Mouse (Mus musculus) heart, postnatal 0 days (tissue): Measurements from ENCODE around the gene Slco4c1. TPM values are rescaled to one million over a fixed set of nuclear protein-coding genes. Genes with fewer than 3 reads are reported as not detected.

Source experiments
- ATAC-seq: fragments of 200-750 bp; cut with Nextera tagmentation; 2 replicates; pipeline ENCODE4 v1.8.0; 2017; ENCODE audit warnings: low read depth, moderate number of reproducible peaks, moderate library complexity; ENCODE audit not compliant: insufficient read depth
- DNase-seq: peaks from one replicate; pipeline ENCODE4 v3.0.0-alpha.2; 2016; ENCODE audit warnings: low spot score
- H3K27ac ChIP-seq: fragments of 300-500 bp; sonication (generic); 2 replicates; pipeline ENCODE4 v1.5.1; 2014; ENCODE audit warnings: low read depth, mild to moderate bottlenecking
- H3K27me3 ChIP-seq: fragments of 300-500 bp; sonication (generic); 2 replicates; pipeline ENCODE4 v1.6.1; 2014; ENCODE audit warnings: low read length, mixed read lengths; ENCODE audit not compliant: control insufficient read depth, insufficient read depth
- H3K36me3 ChIP-seq: fragments of 300-500 bp; sonication (generic); replicated peaks from 2 replicates; pipeline ENCODE4 v1.6.1; 2014; ENCODE audit warnings: low read length, mixed read lengths; ENCODE audit not compliant: control insufficient read depth, insufficient read depth
- H3K4me1 ChIP-seq: fragments of 300-500 bp; sonication (generic); 2 replicates; pipeline ENCODE4 v1.6.1; 2014; ENCODE audit warnings: antibody characterized with exemption; ENCODE audit not compliant: control insufficient read depth, insufficient read depth
- H3K4me2 ChIP-seq: fragments of 300-500 bp; sonication (generic); 2 replicates; pipeline ENCODE4 v1.6.1; 2014; ENCODE audit warnings: low read depth, mild to moderate bottlenecking, low read length, moderate library complexity
- H3K4me3 ChIP-seq: fragments of 300-500 bp; sonication (generic); 2 replicates; pipeline ENCODE4 v1.5.1; 2014; ENCODE audit warnings: low read depth, low read length
- H3K9ac ChIP-seq: fragments of 300-500 bp; sonication (generic); replicated peaks from 2 replicates; pipeline ENCODE4 v1.6.1; 2014; ENCODE audit warnings: low read depth, low read length, mixed read lengths
- H3K9me3 ChIP-seq: fragments of 300-500 bp; sonication (generic); replicated peaks from 2 replicates; pipeline ENCODE4 v1.6.1; 2016; ENCODE audit warnings: low read length; ENCODE audit not compliant: control insufficient read depth
- CTCF ChIP-seq: IDR thresholded peaks from 2 replicates; pipeline ENCODE4 v1.5.1; 2016; ENCODE audit warnings: antibody characterized with exemption, control low read depth, low read depth
- EP300 ChIP-seq: IDR thresholded peaks from 2 replicates; pipeline ENCODE4 v1.6.1; 2016; ENCODE audit warnings: antibody characterized with exemption, low read depth
- WGBS: fragments of 180-500 bp; shearing (Covaris S2); extraction: QIAGEN DNeasy Blood & Tissue Kit; methylation state at CpG from one replicate; pipeline ENCODE4 v1.1.7; 2014; 5-methylcytosine and 5-hydroxymethylcytosine counted together
- polyA plus RNA-seq: library from polyadenylated mRNA; unstranded; fragments of >200 nt; fragmentation: Nextera tagmentation; extraction: Ambion mirVana; gene quantifications from 2 replicates; pipeline ENCODE4 v1.2.1, GENCODE M21; 2015
- total RNA-seq: library from RNA; depleted of rRNA; stranded (reverse); fragments of >200 nt; gene quantifications from 2 replicates; pipeline ENCODE4 v1.2.3, GENCODE M21; 2014; ENCODE audit warnings: low replicate concordance

Slco4c1 gene
- total and polyA plus RNA-seq, 2 experiments from 2014 or later = 0.03 TPM; not detected in 1

- DNase-seq (no peak), ATAC-seq (no peak)
- H3K36me3 ChIP-seq = no peaks in the 10 kb centered on the region
- H3K27ac ChIP-seq = no peak overlapping the region
- H3K4me1 ChIP-seq = no peaks in the 10 kb centered on the region
- no peak overlapping the region for H3K4me3 ChIP-seq
- H3K9me3 ChIP-seq = no peaks in the 10 kb centered on the region
- no peak for TF ChIP-seq CTCF
- TF ChIP-seq EP300 = no peak
- no peak overlapping the region for H3K9ac ChIP-seq
- 56% methylated on average over 1 of the region's 1 CpGs for WGBS
- no peak overlapping the region for H3K4me2 ChIP-seq
- peaks cover 17% of the 10 kb centered on the region for H3K27me3 ChIP-seq
Measured at GRCm38 (mm10) chr1:96874636-96875035, 2.7 kb upstream of the Slco4c1 start.

GRCm38 (mm10) chr1:96872361-96872693 lies 356 bp upstream of the Slco4c1 start:
- Histone ChIP-seq H3K27me3 (peaks cover 17% of the 10 kb centered on the region), H3K9ac (0 out of 2 replicates have a peak overlapping the region, but pooled peaks have one; percentile 22), H3K36me3 (no peaks in the 10 kb centered on the region), H3K4me2 (peak overlapping the region; percentile 69), H3K27ac (no peak overlapping the region), H3K9me3 (no peaks in the 10 kb centered on the region), H3K4me3 (peak overlapping the region; percentile 42), H3K4me1 (no peaks in the 10 kb centered on the region)
- ATAC-seq = no peak
- no peak for TF ChIP-seq EP300
- no peak for DNase-seq
- WGBS = 2% methylated on average over 10 of the region's 10 CpGs

GRCm38 (mm10) chr1:96870764-96871307 lies 1.1 kb downstream of the Slco4c1 start:
- Histone ChIP-seq H3K27me3 (peaks cover 17% of the 10 kb centered on the region), H3K36me3 (no peaks in the 10 kb centered on the region), H3K9ac (no peak overlapping the region), H3K9me3 (no peaks in the 10 kb centered on the region), H3K4me3 (no peak overlapping the region), H3K4me2 (no peak overlapping the region), H3K4me1 (no peaks in the 10 kb centered on the region), H3K27ac (no peak overlapping the region)
- no peak for ATAC-seq
- TF ChIP-seq EP300 (no peak), CTCF (no peak)
- DNase-seq = no peak
- WGBS = 10% methylated on average over 7 of the region's 7 CpGs

DNA sequence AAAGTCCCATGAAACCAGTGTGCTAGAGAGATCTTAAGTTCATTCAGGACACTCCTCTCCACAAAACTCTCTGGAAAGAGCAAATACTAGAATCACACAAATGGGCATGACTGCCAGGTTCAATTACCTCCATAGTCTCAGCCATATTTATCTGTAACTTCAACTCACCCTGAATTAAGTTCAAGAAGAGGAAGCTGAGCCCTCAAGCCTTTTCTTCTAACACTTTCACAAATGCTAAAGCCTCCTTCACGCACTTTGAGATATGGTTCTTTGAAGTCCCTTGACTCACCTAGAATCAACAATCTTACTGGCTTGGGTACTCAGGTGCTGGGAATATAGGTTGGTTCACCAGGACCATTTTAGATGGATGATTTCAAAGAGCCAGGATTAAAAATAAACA lies 3.2 kb downstream of the Slco4c1 start:
- TF ChIP-seq EP300 = no peak
- WGBS = 94% methylated on average over 1 of the region's 1 CpGs
- Histone ChIP-seq H3K4me3 (no peak overlapping the region), H3K4me2 (no peak overlapping the region), H3K36me3 (no peaks in the 10 kb centered on the region), H3K9me3 (no peaks in the 10 kb centered on the region), H3K27ac (no peak overlapping the region), H3K27me3 (peaks cover 17% of the 10 kb centered on the region), H3K4me1 (no peaks in the 10 kb centered on the region), H3K9ac (no peak overlapping the region)
- DNase-seq (no peak), ATAC-seq (no peak)

- no peak overlapping the region for H3K27ac ChIP-seq
- 85% methylated on average over 4 of the region's 4 CpGs for WGBS
- no peak overlapping the region for H3K4me2 ChIP-seq
- H3K9ac ChIP-seq = no peak overlapping the region
- 0 out of 2 replicates have a peak, but pooled peaks cover 1% of the 10 kb centered on the region for H3K27me3 ChIP-seq
- no peaks in the 10 kb centered on the region for H3K36me3 ChIP-seq
- no peak for TF ChIP-seq EP300
- no peak for TF ChIP-seq CTCF
- H3K9me3 ChIP-seq = no peaks in the 10 kb centered on the region
- no peak for ATAC-seq
- no peaks in the 10 kb centered on the region for H3K4me1 ChIP-seq
- no peak for DNase-seq
- no peak overlapping the region for H3K4me3 ChIP-seq
Measured at GRCm38 (mm10) chr1:96866002-96866401, 6.0 kb downstream of the Slco4c1 start.

DNA sequence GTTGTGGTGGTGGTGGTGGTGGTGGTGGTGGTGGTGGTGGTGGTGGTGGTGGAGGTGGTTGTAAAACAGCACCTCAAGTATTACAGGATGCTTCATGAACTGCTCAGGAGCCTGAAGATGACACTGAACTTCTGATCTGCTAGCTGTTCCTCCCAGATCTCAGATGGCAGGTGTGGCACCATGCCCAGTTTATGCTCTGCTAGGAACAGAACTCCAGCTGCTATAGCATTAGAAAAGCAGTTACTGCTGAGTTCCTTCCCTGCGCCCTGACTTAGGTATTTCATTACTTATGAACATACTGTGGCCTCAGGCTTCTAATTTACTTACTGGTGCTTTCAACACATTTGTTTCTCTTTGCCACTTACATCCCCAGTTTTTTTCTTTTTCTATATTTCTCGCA lies 7.9 kb downstream of the Slco4c1 start:
- DNase-seq (no peak), ATAC-seq (no peak)
- H3K4me2 ChIP-seq = no peak overlapping the region
- no peaks in the 10 kb centered on the region for H3K9me3 ChIP-seq
- 65% methylated on average over 2 of the region's 2 CpGs for WGBS
- no peaks in the 10 kb centered on the region for H3K4me1 ChIP-seq
- H3K27me3 ChIP-seq = no peaks in the 10 kb centered on the region
- TF ChIP-seq EP300 (no peak), CTCF (no peak)
- H3K27ac ChIP-seq = no peak overlapping the region
- H3K9ac ChIP-seq = no peak overlapping the region
- no peak overlapping the region for H3K4me3 ChIP-seq
- H3K36me3 ChIP-seq = no peaks in the 10 kb centered on the region
